Mouse (Mus musculus) stomach, embryonic 15.5 days (tissue): ENCODE measurements at regions not wholly inside any gene's neighbourhood (a gene's known extent, or its start where the extent isn't known, plus 50 kb on each side); places are given as distances from the start of the nearest gene placed in this dataset.
"Not testable (repeated sequence)": the region's sequence is repeated elsewhere in the genome, so short reads cannot be mapped to it uniquely, and the experiment has no call there.

Source experiments
- ATAC-seq: fragments of 200-750 bp; cut with Nextera tagmentation; 2 replicates; pipeline ENCODE4 v1.8.0; 2017; ENCODE audit warnings: low read depth, moderate number of reproducible peaks, moderate TSS enrichment; ENCODE audit not compliant: insufficient read depth, low FRiP score
- H3K27ac ChIP-seq: fragments of 300-500 bp; sonication (generic); 2 replicates; pipeline ENCODE4 v1.5.1; 2015; ENCODE audit warnings: mild to moderate bottlenecking, inconsistent platforms
- H3K27me3 ChIP-seq: fragments of 300-500 bp; sonication (generic); replicated peaks from 2 replicates; pipeline ENCODE4 v1.6.1; 2015; ENCODE audit warnings: inconsistent platforms
- H3K36me3 ChIP-seq: fragments of 300-500 bp; sonication (generic); 2 replicates; pipeline ENCODE4 v1.6.1; 2015; ENCODE audit warnings: inconsistent platforms
- H3K4me1 ChIP-seq: fragments of 300-500 bp; sonication (generic); 2 replicates; pipeline ENCODE4 v1.6.1; 2015; ENCODE audit warnings: inconsistent platforms
- H3K4me2 ChIP-seq: fragments of 300-500 bp; sonication (generic); 2 replicates; pipeline ENCODE4 v1.6.1; 2015; ENCODE audit warnings: mild to moderate bottlenecking, inconsistent platforms
- H3K4me3 ChIP-seq: fragments of 300-500 bp; sonication (generic); replicated peaks from 2 replicates; pipeline ENCODE4 v1.5.1; 2015; ENCODE audit warnings: inconsistent platforms
- H3K9ac ChIP-seq: fragments of 300-500 bp; sonication (generic); 2 replicates; pipeline ENCODE4 v1.6.1; 2015; ENCODE audit warnings: inconsistent platforms
- H3K9me3 ChIP-seq: fragments of 300-500 bp; sonication (generic); 2 replicates; pipeline ENCODE4 v1.6.1; 2016; ENCODE audit warnings: inconsistent platforms
- WGBS: fragments of 180-500 bp; shearing (Covaris S2); methylation state at CpG from one replicate; pipeline ENCODE4 v1.1.7; 2015; 5-methylcytosine and 5-hydroxymethylcytosine counted together

- peak; percentile 89 for ATAC-seq
- H3K9ac ChIP-seq, H3K27me3 ChIP-seq, H3K9me3 ChIP-seq, H3K4me1 ChIP-seq, H3K36me3 ChIP-seq, H3K27ac ChIP-seq, H3K4me3 ChIP-seq, H3K4me2 ChIP-seq: not testable (repeated sequence)
- no CpG with 5 or more reads among the region's 21 CpGs for WGBS
These were observed 234.0 kb upstream of the 9530002B09Rik start for GRCm38 (mm10) chr4:122455100-122455499.
